In the genomic region with DNA sequence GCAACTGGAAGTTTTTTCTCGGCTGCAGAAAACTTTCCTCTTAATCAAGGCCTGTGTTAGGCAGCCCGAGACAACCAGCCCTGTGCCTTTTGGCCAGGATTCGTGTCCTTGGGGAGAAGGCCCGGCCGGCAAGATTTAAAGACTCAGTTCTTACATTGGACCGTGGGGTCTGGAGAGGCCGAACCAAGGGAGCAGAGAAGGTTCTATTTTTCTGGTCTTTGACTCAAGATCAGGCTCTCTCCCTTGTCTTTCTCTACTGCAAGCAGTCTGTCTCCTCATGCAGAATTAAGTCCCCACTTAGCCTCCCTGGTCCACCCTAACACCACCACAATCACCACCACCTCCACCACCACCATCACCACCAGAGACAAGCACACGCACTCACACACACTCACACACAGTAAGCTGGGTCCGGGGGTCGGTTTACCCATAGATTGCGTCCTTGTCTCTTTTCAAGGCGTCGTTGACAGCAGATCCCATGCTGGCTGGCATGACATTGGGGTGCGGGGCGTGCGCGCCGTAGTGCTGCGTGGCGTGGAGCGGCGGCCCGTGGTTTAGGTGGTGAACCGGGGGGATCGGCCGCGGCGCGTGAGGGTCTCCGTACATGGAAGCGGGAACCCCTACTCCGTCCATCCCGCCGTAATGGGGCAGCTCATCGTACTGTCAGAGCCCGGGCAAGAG, we compare ENCODE assay signal across 8 mouse cellular contexts. TPM values are rescaled to one million over a fixed set of nuclear protein-coding genes. Genes with fewer than 3 reads are reported as not detected.
A peak's percentile ranks its signal among the peaks of the same experiment; 100 is the strongest.
DNase-seq lines count a peak whose midpoint lies in the region; ATAC-seq lines count a peak whose summit lies in the region.

No protein-coding gene starts in this region.

- under 1% methylated on average over 36 of the region's 36 CpGs for WGBS in heart, embryonic 12.5 days
- WGBS in limb, embryonic 12.5 days, result under 1% methylated on average over 36 of the region's 36 CpGs
- 1% methylated on average over 36 of the region's 36 CpGs for WGBS in neural tube, embryonic 12.5 days

- H3K4me2 ChIP-seq in heart, embryonic 12.5 days, result peak overlapping the region; percentile 99
- H3K4me2 ChIP-seq in limb, embryonic 12.5 days, result peak overlapping the region; percentile 82
- peak overlapping the region; percentile 87 for H3K4me2 ChIP-seq in neural tube, embryonic 12.5 days (replicated peaks)

- ATAC-seq in erythroblast, adult 5-6 weeks (replicated peaks; ENCODE audit: low FRiP score, poor library complexity, severe bottlenecking), result no peak
- ATAC-seq in heart, embryonic 12.5 days (ENCODE audit: insufficient number of reproducible peaks, low FRiP score), result no peak
- no peak for ATAC-seq in limb, embryonic 12.5 days (ENCODE audit: insufficient number of reproducible peaks, insufficient read depth, low FRiP score, low TSS enrichment, low read depth)
- ATAC-seq in neural tube, embryonic 12.5 days (ENCODE audit: low FRiP score, low read depth), result no peak
- ATAC-seq in inflammation-experienced regulatory T-cells, adult 6 months, result no peak

- H3K4me3 ChIP-seq in erythroblast, embryonic 14.5 days (replicated peaks), result peak overlapping the region; percentile 42
- peak overlapping the region; percentile 68 for H3K4me3 ChIP-seq in heart, embryonic 12.5 days
- H3K4me3 ChIP-seq in limb, embryonic 12.5 days (replicated peaks), result peak overlapping the region; percentile 50
- peak overlapping the region; percentile 82 for H3K4me3 ChIP-seq in neural tube, embryonic 12.5 days

- H3K27me3 ChIP-seq in erythroblast, embryonic 14.5 days (ENCODE audit: control insufficient read depth), result peaks cover 90% of the 10 kb centered on the region
- no peaks in the 10 kb centered on the region for H3K27me3 ChIP-seq in heart, embryonic 12.5 days (replicated peaks)
- peaks cover 81% of the 10 kb centered on the region for H3K27me3 ChIP-seq in limb, embryonic 12.5 days
- H3K27me3 ChIP-seq in neural tube, embryonic 12.5 days (replicated peaks), result no peaks in the 10 kb centered on the region

- H3K4me1 ChIP-seq in erythroblast, embryonic 14.5 days (ENCODE audit: control insufficient read depth), result no peaks in the 10 kb centered on the region
- H3K4me1 ChIP-seq in heart, embryonic 12.5 days (replicated peaks), result peaks cover 31% of the 10 kb centered on the region
- H3K4me1 ChIP-seq in limb, embryonic 12.5 days (replicated peaks), result peaks cover 38% of the 10 kb centered on the region
- peaks cover 32% of the 10 kb centered on the region for H3K4me1 ChIP-seq in neural tube, embryonic 12.5 days

- no peaks in the 10 kb centered on the region for H3K36me3 ChIP-seq in erythroblast, embryonic 14.5 days (ENCODE audit: control insufficient read depth)
- peaks cover 29% of the 10 kb centered on the region for H3K36me3 ChIP-seq in heart, embryonic 12.5 days
- H3K36me3 ChIP-seq in limb, embryonic 12.5 days, result no peaks in the 10 kb centered on the region
- H3K36me3 ChIP-seq in neural tube, embryonic 12.5 days, result peaks cover 21% of the 10 kb centered on the region

- H3K9me3 ChIP-seq in erythroblast, embryonic 14.5 days (ENCODE audit: control insufficient read depth, low read length), result peaks cover 2% of the 10 kb centered on the region; the same call in 1 of the 2 replicates
- no peaks in the 10 kb centered on the region for H3K9me3 ChIP-seq in heart, embryonic 12.5 days (replicated peaks)
- no peaks in the 10 kb centered on the region for H3K9me3 ChIP-seq in limb, embryonic 12.5 days
- no peaks in the 10 kb centered on the region for H3K9me3 ChIP-seq in neural tube, embryonic 12.5 days

- DNase-seq in R1 (ENCODE audit: low read depth, low spot score), result peak; percentile 33
- no peak for DNase-seq in urinary bladder, postnatal 25 days (ENCODE audit: low spot score)

- peak overlapping the region; percentile 98 for H3K27ac ChIP-seq in heart, embryonic 12.5 days (ENCODE audit: poor library complexity, severe bottlenecking)
- H3K27ac ChIP-seq in limb, embryonic 12.5 days, result peak overlapping the region; percentile 86
- peak overlapping the region; percentile 98 for H3K27ac ChIP-seq in neural tube, embryonic 12.5 days

- peak overlapping the region; percentile 95 for H3K9ac ChIP-seq in heart, embryonic 12.5 days
- H3K9ac ChIP-seq in limb, embryonic 12.5 days (replicated peaks), result peak overlapping the region; percentile 74
- peak overlapping the region; percentile 97 for H3K9ac ChIP-seq in neural tube, embryonic 12.5 days

RNA-seq across cellular contexts. Expression of a gene that starts 2.7 kb away (rescaled TPM):
- not detected in 2 replicates for polyA plus RNA-seq in erythroblast, embryonic 14.5 days (2012)
- 0.63 TPM in 1 of 2 replicates, not detected in the other for total RNA-seq in erythroblast, adult 5-6 weeks (2015; ENCODE audit: low replicate concordance)
- total RNA-seq in erythroblast, adult 5-6 weeks (2017; ENCODE audit: low replicate concordance), result not detected in 2 replicates
- polyA plus RNA-seq in heart, embryonic 12.5 days (2016; fragmentation: Nextera tagmentation; extraction: Ambion mirVana), result 49.9 and 52.9 TPM in 2 replicates
- 20.5 and 24.4 TPM in 2 replicates for polyA plus RNA-seq in limb, embryonic 12.5 days (2016; fragmentation: Nextera tagmentation; extraction: Ambion mirVana)
- polyA plus RNA-seq in neural tube, embryonic 12.5 days (2016; fragmentation: Nextera tagmentation; extraction: Ambion mirVana), result 108 and 120 TPM in 2 replicates
- under 1 TPM in 1 of 3 experiments, not detected in 2; 0.34 TPM for polyA plus RNA-seq in inflammation-experienced regulatory T-cells, adult 6 months (2017; shearing (Covaris generic))

Comparison
In these comparisons a context has a peak if more than half of its experiments do, and no peak if none do; other contexts are left out.
1. RNA of a gene that starts 2.7 kb away (polyA plus RNA-seq): 108 to 120 TPM in neural tube, embryonic 12.5 days, 49.9 to 52.9 TPM in heart, embryonic 12.5 days and 20.5 to 24.4 TPM in limb, embryonic 12.5 days; 0.34 TPM in inflammation-experienced regulatory T-cells, adult 6 months and not detected in erythroblast, embryonic 14.5 days; every median in the first group is over 10 times any median in the second.
2. Peak in every context shown above with its lines, with median percentiles within 50 percentile points of each other: H3K4me3 ChIP-seq, H3K27ac ChIP-seq, H3K4me2 ChIP-seq and H3K9ac ChIP-seq.